Mouse (Mus musculus): ENCODE data around the gene Clybl.

The Clybl gene

GRCm38 (mm10) chr14:122338784-122339183, 157.3 kb downstream of the Clybl start:
- H3K36me3 ChIP-seq (ENCODE audit: control insufficient read depth, insufficient read depth, low read length, poor library complexity, severe bottlenecking), result no peaks in the 10 kb centered on the region
- no peaks in the 10 kb centered on the region for H3K27me3 ChIP-seq (ENCODE audit: control insufficient read depth, insufficient read depth, low read length, poor library complexity, severe bottlenecking)
- DNase-seq (ENCODE audit: low read depth, low spot score), result no peak

- Histone ChIP-seq H3K36me3 (ENCODE audit: control insufficient read depth, insufficient read depth, low read length, poor library complexity, severe bottlenecking) (no peaks in the 10 kb centered on the region), H3K27me3 (ENCODE audit: control insufficient read depth, insufficient read depth, low read length, poor library complexity, severe bottlenecking) (no peaks in the 10 kb centered on the region)
- no peak for DNase-seq (ENCODE audit: low read depth, low spot score)
Measured at GRCm38 (mm10) chr14:122340141-122340540, 158.6 kb downstream of the Clybl start.

- H3K27me3 ChIP-seq (ENCODE audit: control insufficient read depth, insufficient read depth, low read length, poor library complexity, severe bottlenecking), result no peaks in the 10 kb centered on the region
- no peaks in the 10 kb centered on the region for H3K36me3 ChIP-seq (ENCODE audit: control insufficient read depth, insufficient read depth, low read length, poor library complexity, severe bottlenecking)
- no peak for DNase-seq (ENCODE audit: low read depth, low spot score)
Measured at GRCm38 (mm10) chr14:122341591-122342360, 160.3 kb downstream of the Clybl start.

- no peaks in the 10 kb centered on the region for H3K36me3 ChIP-seq (ENCODE audit: control insufficient read depth, insufficient read depth, low read length, poor library complexity, severe bottlenecking)
- no peaks in the 10 kb centered on the region for H3K27me3 ChIP-seq (ENCODE audit: control insufficient read depth, insufficient read depth, low read length, poor library complexity, severe bottlenecking)
- no peak for DNase-seq (ENCODE audit: low read depth, low spot score)
Measured at GRCm38 (mm10) chr14:122344272-122345224, 163.0 kb downstream of the Clybl start.

GRCm38 (mm10) chr14:122348069-122348468, 166.6 kb downstream of the Clybl start:
- Histone ChIP-seq H3K27me3 (ENCODE audit: control insufficient read depth, insufficient read depth, low read length, poor library complexity, severe bottlenecking) (no peaks in the 10 kb centered on the region), H3K36me3 (ENCODE audit: control insufficient read depth, insufficient read depth, low read length, poor library complexity, severe bottlenecking) (no peaks in the 10 kb centered on the region)
- DNase-seq (ENCODE audit: low read depth, low spot score), result no peak

- H3K27me3 ChIP-seq (ENCODE audit: control insufficient read depth, insufficient read depth, low read length, poor library complexity, severe bottlenecking), result no peaks in the 10 kb centered on the region
- no peak for DNase-seq (ENCODE audit: low read depth, low spot score)
- H3K36me3 ChIP-seq (ENCODE audit: control insufficient read depth, insufficient read depth, low read length, poor library complexity, severe bottlenecking), result no peaks in the 10 kb centered on the region
Measured at GRCm38 (mm10) chr14:122349326-122349725, 167.8 kb downstream of the Clybl start.

- no peaks in the 10 kb centered on the region for H3K27me3 ChIP-seq (ENCODE audit: control insufficient read depth, insufficient read depth, low read length, poor library complexity, severe bottlenecking)
- no peaks in the 10 kb centered on the region for H3K36me3 ChIP-seq (ENCODE audit: control insufficient read depth, insufficient read depth, low read length, poor library complexity, severe bottlenecking)
- DNase-seq (ENCODE audit: low read depth, low spot score), result no peak
Measured at GRCm38 (mm10) chr14:122349761-122350160, 168.3 kb downstream of the Clybl start.

- H3K27me3 ChIP-seq (ENCODE audit: control insufficient read depth, insufficient read depth, low read length, poor library complexity, severe bottlenecking), result no peaks in the 10 kb centered on the region
- no peaks in the 10 kb centered on the region for H3K36me3 ChIP-seq (ENCODE audit: control insufficient read depth, insufficient read depth, low read length, poor library complexity, severe bottlenecking)
- DNase-seq (ENCODE audit: low read depth, low spot score), result no peak
Measured at GRCm38 (mm10) chr14:122350766-122351165, 169.3 kb downstream of the Clybl start.

GRCm38 (mm10) chr14:122357316-122357715, 175.8 kb downstream of the Clybl start:
- H3K36me3 ChIP-seq (ENCODE audit: control insufficient read depth, insufficient read depth, low read length, poor library complexity, severe bottlenecking), result no peaks in the 10 kb centered on the region
- no peak for DNase-seq (ENCODE audit: low read depth, low spot score)
- no peaks in the 10 kb centered on the region for H3K27me3 ChIP-seq (ENCODE audit: control insufficient read depth, insufficient read depth, low read length, poor library complexity, severe bottlenecking)

GRCm38 (mm10) chr14:122358592-122358991, 177.1 kb downstream of the Clybl start:
- no peak for DNase-seq (ENCODE audit: low read depth, low spot score)
- no peaks in the 10 kb centered on the region for H3K36me3 ChIP-seq (ENCODE audit: control insufficient read depth, insufficient read depth, low read length, poor library complexity, severe bottlenecking)
- H3K27me3 ChIP-seq (ENCODE audit: control insufficient read depth, insufficient read depth, low read length, poor library complexity, severe bottlenecking), result no peaks in the 10 kb centered on the region

GRCm38 (mm10) chr14:122359136-122359905, 177.8 kb downstream of the Clybl start:
- DNase-seq (ENCODE audit: low read depth, low spot score), result peak; percentile 11
- no peaks in the 10 kb centered on the region for H3K27me3 ChIP-seq (ENCODE audit: control insufficient read depth, insufficient read depth, low read length, poor library complexity, severe bottlenecking)

GRCm38 (mm10) chr14:122361807-122362206, 180.3 kb downstream of the Clybl start:
- no peaks in the 10 kb centered on the region for H3K27me3 ChIP-seq (ENCODE audit: control insufficient read depth, insufficient read depth, low read length, poor library complexity, severe bottlenecking)

More at GRCm38 (mm10) chr14:122359136-122359905, 177.8 kb downstream of the Clybl start:
- H3K36me3 ChIP-seq (ENCODE audit: control insufficient read depth, insufficient read depth, low read length, poor library complexity, severe bottlenecking), result no peaks in the 10 kb centered on the region

GRCm38 (mm10) chr14:122363156-122363555, 181.7 kb downstream of the Clybl start:
- Histone ChIP-seq H3K27me3 (ENCODE audit: control insufficient read depth, insufficient read depth, low read length, poor library complexity, severe bottlenecking) (no peaks in the 10 kb centered on the region), H3K36me3 (ENCODE audit: control insufficient read depth, insufficient read depth, low read length, poor library complexity, severe bottlenecking) (no peaks in the 10 kb centered on the region)
- DNase-seq (ENCODE audit: low read depth, low spot score), result no peak

More at GRCm38 (mm10) chr14:122361807-122362206, 180.3 kb downstream of the Clybl start:
- DNase-seq (ENCODE audit: low read depth, low spot score), result no peak
- no peaks in the 10 kb centered on the region for H3K36me3 ChIP-seq (ENCODE audit: control insufficient read depth, insufficient read depth, low read length, poor library complexity, severe bottlenecking)

GRCm38 (mm10) chr14:122364026-122364425, 182.5 kb downstream of the Clybl start:
- Histone ChIP-seq H3K27me3 (ENCODE audit: control insufficient read depth, insufficient read depth, low read length, poor library complexity, severe bottlenecking) (no peaks in the 10 kb centered on the region), H3K36me3 (ENCODE audit: control insufficient read depth, insufficient read depth, low read length, poor library complexity, severe bottlenecking) (no peaks in the 10 kb centered on the region)
- DNase-seq (ENCODE audit: low read depth, low spot score), result no peak
